Mouse (Mus musculus) heart, embryonic 15.5 days (tissue): Measurements from ENCODE around the gene Tmem117. TPM values are rescaled to one million over a fixed set of nuclear protein-coding genes. Genes with fewer than 3 reads are reported as not detected.

ENCODE experiments used
- ATAC-seq: fragments of 200-750 bp; cut with Nextera tagmentation; replicated peaks from 2 replicates; pipeline ENCODE4 v1.8.0; 2017; ENCODE audit warnings: low read depth, moderate TSS enrichment; ENCODE audit not compliant: insufficient number of reproducible peaks, insufficient read depth, low FRiP score
- H3K27ac ChIP-seq: fragments of 300-500 bp; sonication (generic); 2 replicates; pipeline ENCODE4 v1.5.1; 2015; ENCODE audit warnings: mild to moderate bottlenecking, inconsistent platforms
- H3K27me3 ChIP-seq: fragments of 300-500 bp; sonication (generic); 2 replicates; pipeline ENCODE4 v1.6.1; 2015; ENCODE audit warnings: inconsistent platforms
- H3K36me3 ChIP-seq: fragments of 300-500 bp; sonication (generic); 2 replicates; pipeline ENCODE4 v1.6.1; 2015; ENCODE audit warnings: mild to moderate bottlenecking, inconsistent platforms
- H3K4me1 ChIP-seq: fragments of 300-500 bp; sonication (generic); replicated peaks from 2 replicates; pipeline ENCODE4 v1.6.1; 2015; ENCODE audit warnings: inconsistent platforms
- H3K4me2 ChIP-seq: fragments of 300-500 bp; sonication (generic); 2 replicates; pipeline ENCODE4 v1.6.1; 2015; ENCODE audit warnings: inconsistent platforms, mild to moderate bottlenecking, moderate library complexity
- H3K4me3 ChIP-seq: fragments of 300-500 bp; sonication (generic); 2 replicates; pipeline ENCODE4 v1.5.1; 2015; ENCODE audit warnings: mild to moderate bottlenecking, inconsistent platforms
- H3K9ac ChIP-seq: fragments of 300-500 bp; sonication (generic); 2 replicates; pipeline ENCODE4 v1.6.1; 2015; ENCODE audit warnings: mild to moderate bottlenecking, inconsistent platforms
- H3K9me3 ChIP-seq: fragments of 300-500 bp; sonication (generic); replicated peaks from 2 replicates; pipeline ENCODE4 v1.6.1; 2016; ENCODE audit warnings: inconsistent platforms
- WGBS: fragments of 180-500 bp; shearing (Covaris S2); methylation state at CpG from one replicate; pipeline ENCODE4 v1.1.7; 2015; ENCODE audit warnings: mixed read lengths; 5-methylcytosine and 5-hydroxymethylcytosine counted together
- polyA plus RNA-seq: library from polyadenylated mRNA; unstranded; fragments of >200 nt; fragmentation: Nextera tagmentation; extraction: Ambion mirVana; gene quantifications from 2 replicates; pipeline ENCODE4 v1.2.1, GENCODE M21; 2015

Gene Tmem117
- polyA plus RNA-seq, 1 experiment from 2014 or later = 2.0 TPM

DNA sequence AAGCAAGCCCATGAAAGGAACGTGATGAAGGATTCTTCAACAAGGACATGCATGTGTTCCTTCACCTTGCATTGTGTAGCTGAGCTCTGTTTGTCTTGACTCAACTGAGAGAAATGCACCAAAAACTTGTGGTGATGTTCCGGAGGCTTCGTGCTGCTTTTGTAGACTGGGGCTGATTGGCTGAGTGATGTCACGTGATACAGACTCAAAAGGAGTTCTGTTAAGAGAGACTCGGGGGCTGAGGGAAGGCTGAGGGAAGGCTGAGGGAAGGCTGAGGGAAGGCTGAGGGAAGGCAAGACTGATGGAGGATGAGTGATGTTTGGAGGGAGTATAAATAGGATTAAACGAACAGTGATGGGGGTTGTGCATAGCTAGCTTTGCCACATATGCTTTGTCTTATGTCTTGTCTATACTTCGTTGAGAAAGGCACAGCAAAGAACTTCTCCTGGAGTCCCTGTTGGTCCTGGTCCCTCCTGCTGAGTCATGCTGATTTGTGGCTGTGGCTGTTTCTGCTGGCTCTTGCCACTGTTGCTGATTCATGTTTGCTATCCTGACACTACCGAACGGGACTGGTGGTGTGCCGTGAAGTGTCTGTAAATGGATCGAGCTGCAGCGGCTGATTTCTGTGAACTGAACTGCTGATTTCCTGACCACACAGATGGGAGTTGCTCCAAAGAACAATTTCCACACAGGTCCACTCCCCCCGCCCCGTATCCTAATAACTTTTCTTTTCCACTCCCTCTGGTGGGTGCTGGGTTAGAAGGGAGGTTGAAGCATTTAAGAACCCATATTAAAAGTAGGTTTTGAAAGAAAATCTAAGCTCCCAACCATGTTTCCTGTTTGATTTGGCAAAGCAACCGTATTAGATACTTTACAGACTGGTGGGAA lies 185.4 kb downstream of the Tmem117 start:
- H3K9me3 ChIP-seq = no peaks in the 10 kb centered on the region
- no peak overlapping the region for H3K27ac ChIP-seq
- no peaks in the 10 kb centered on the region for H3K27me3 ChIP-seq
- H3K36me3 ChIP-seq = no peaks in the 10 kb centered on the region
- 0 out of 2 replicates have a peak, but pooled peaks have one; percentile 22 for ATAC-seq
- no peak overlapping the region for H3K4me3 ChIP-seq
- H3K4me2 ChIP-seq = peak overlapping the region; percentile 18; the same call in 1 of the 2 replicates
- 73% methylated on average over 15 of the region's 15 CpGs for WGBS
- H3K4me1 ChIP-seq = no peaks in the 10 kb centered on the region
- H3K9ac ChIP-seq = no peak overlapping the region

DNA sequence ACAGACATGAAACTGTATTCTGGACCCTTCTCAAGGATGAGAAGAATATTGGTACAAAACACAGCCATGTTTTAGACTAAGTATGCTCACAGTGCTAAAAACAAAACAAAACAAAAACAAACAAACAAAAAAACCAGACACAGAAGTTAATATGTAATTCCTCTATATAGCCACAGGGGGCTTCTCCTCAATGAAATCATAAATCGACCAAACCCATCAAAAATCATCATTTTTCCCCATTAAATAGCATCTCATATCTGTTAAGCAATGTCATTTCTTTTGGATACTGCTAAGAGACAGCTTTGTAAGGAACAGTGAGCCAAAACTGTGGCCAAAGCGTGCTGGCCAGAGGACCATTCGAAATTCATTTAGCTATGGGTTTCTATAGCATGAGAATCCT lies 206.6 kb downstream of the Tmem117 start:
- Histone ChIP-seq H3K4me2 (no peak overlapping the region), H3K9ac (no peak overlapping the region), H3K27me3 (no peaks in the 10 kb centered on the region), H3K27ac (no peak overlapping the region), H3K36me3 (no peaks in the 10 kb centered on the region), H3K9me3 (no peaks in the 10 kb centered on the region), H3K4me3 (no peak overlapping the region), H3K4me1 (no peaks in the 10 kb centered on the region)
- WGBS = 84% methylated on average over 3 of the region's 3 CpGs
- ATAC-seq = no peak

DNA sequence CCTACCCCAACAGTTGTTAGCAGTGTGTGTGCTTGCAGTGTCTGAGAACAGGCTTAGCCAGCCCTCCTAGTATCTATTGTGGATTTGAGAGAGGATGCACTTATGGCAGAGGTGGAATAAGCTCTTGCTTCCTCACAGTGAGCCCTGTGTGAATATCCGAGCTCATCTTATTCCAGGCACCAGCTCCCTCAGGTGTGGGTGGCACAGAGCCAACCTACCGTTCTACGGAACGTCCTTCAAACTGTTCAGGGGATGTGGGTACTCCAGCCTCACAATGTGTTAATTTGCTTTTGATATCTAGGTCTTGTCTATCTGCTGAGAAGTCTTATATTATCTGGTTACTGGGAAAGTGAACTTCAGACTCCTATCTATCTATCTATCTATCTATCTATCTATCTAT lies 209.6 kb downstream of the Tmem117 start:
- 77% methylated on average over 4 of the region's 4 CpGs for WGBS
- Histone ChIP-seq H3K4me1 (no peaks in the 10 kb centered on the region), H3K27me3 (no peaks in the 10 kb centered on the region), H3K9ac (no peak overlapping the region), H3K27ac (no peak overlapping the region), H3K9me3 (no peaks in the 10 kb centered on the region), H3K4me2 (no peak overlapping the region), H3K4me3 (no peak overlapping the region), H3K36me3 (no peaks in the 10 kb centered on the region)
- ATAC-seq = no peak

DNA sequence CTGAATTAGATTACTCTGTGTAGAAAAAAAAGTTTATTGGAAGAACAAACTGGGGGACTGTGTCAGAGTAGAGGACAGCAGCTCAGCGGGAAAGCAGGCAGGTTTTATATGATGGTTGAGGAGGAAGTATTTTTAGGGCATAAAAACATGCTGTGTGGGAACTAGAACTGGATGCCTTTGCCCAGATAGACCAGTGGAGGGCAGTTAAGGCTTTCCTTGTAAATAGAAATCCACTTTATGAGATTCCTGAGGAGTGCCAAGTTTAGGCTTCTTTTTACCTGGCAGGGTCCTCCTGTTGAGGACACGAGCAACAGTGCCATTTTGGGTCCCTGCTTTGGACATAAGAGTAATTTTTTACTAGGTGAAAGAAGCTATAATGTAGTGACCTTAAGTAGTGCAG lies 218.5 kb downstream of the Tmem117 start:
- H3K36me3 ChIP-seq = no peaks in the 10 kb centered on the region
- no peak overlapping the region for H3K27ac ChIP-seq
- no peak overlapping the region for H3K4me3 ChIP-seq
- H3K9me3 ChIP-seq = no peaks in the 10 kb centered on the region
- 62% methylated on average over 2 of the region's 2 CpGs for WGBS
- H3K4me1 ChIP-seq = no peaks in the 10 kb centered on the region
- no peak for ATAC-seq
- no peak overlapping the region for H3K4me2 ChIP-seq
- no peaks in the 10 kb centered on the region for H3K27me3 ChIP-seq
- no peak overlapping the region for H3K9ac ChIP-seq

DNA sequence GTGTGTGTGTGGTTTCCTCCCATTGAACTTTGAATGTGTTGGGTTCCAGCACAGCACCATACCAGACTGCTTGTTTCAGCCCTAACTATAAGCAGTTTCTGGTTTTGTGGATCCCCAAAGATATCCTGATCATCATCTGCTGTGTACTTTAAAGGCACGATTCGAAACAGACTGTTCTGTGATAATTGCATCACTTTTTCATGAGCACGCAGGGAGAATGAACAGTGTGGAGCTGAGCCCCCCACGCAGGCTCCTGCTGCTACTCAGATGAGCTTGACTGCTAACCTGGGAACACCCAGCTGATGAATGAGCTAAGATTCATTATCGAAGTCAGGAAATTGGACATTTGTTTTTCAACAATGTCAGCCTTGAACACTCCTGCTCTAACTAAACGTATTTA lies 230.6 kb downstream of the Tmem117 start:
- no peaks in the 10 kb centered on the region for H3K36me3 ChIP-seq
- no peak for ATAC-seq
- H3K9ac ChIP-seq = no peak overlapping the region
- WGBS = 77% methylated on average over 6 of the region's 6 CpGs
- H3K4me1 ChIP-seq = no peaks in the 10 kb centered on the region
- H3K4me3 ChIP-seq = no peak overlapping the region
- H3K9me3 ChIP-seq = no peaks in the 10 kb centered on the region
- no peaks in the 10 kb centered on the region for H3K27me3 ChIP-seq
- H3K27ac ChIP-seq = no peak overlapping the region
- no peak overlapping the region for H3K4me2 ChIP-seq

DNA sequence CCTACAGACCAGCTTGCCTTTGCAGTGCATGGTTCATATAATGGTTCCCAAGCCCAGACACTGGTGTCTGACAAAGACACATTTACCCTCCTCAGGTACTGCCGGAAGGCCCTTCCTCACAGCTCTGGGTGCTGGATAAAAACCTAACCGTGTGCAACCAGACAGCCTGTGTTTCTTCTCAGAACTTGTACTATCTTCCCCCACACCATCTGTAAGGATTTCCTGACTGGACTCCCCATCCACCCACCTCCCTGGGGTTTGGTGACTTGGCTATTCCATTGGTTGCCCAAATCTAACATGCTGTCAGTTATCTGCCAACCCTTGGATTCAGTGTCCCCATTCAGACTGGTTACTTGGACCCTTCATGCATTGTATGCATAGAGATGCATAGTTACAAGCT lies 232.1 kb downstream of the Tmem117 start:
- Histone ChIP-seq H3K9ac (no peak overlapping the region), H3K4me1 (no peaks in the 10 kb centered on the region), H3K36me3 (no peaks in the 10 kb centered on the region), H3K27me3 (no peaks in the 10 kb centered on the region), H3K9me3 (no peaks in the 10 kb centered on the region), H3K27ac (no peak overlapping the region), H3K4me3 (no peak overlapping the region), H3K4me2 (no peak overlapping the region)
- no peak for ATAC-seq
- WGBS = 96% methylated on average over 2 of the region's 2 CpGs

DNA sequence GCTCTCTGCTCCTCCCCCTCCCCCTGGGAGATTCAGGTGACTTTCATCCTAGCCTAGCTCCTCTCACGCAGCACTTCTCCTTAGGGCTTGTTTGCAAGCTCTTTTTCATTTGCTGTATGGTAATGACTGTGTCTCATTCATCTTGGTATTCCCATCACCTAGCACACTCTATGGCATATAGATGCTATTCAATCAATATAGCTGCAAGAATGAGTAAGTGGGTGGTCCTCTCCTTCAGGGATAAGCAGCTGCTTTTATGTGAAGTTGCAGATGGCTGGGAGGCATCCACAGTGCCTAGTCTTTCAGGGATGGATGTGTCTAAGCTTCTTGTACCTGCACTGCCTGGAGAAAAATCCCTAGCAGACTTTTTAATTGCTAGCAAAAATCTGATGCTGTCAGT lies 235.1 kb downstream of the Tmem117 start:
- Histone ChIP-seq H3K4me3 (no peak overlapping the region), H3K36me3 (no peaks in the 10 kb centered on the region), H3K27me3 (no peaks in the 10 kb centered on the region), H3K9ac (no peak overlapping the region), H3K4me2 (no peak overlapping the region), H3K27ac (no peak overlapping the region), H3K4me1 (no peaks in the 10 kb centered on the region), H3K9me3 (no peaks in the 10 kb centered on the region)
- 43% methylated on average over 1 of the region's 1 CpGs for WGBS
- ATAC-seq = no peak

DNA sequence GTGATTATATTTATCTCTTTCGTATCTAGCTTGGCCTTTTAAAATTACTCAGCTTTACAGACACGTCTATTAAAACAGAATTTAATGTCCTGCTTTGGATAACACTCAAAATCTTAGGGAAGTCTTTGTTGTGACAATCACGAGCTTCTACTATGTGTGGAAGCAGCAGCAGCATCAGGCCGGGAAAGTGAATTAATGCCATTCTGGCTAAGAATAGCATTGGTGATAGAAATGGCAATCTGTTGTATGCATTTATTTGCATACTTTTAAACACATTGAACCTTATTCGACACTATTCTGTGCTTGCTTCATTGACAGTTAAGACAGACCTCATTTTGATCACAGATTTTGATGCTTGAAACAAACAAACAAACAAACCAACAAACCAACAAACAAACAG lies 239.3 kb downstream of the Tmem117 start:
- Histone ChIP-seq H3K9ac (no peak overlapping the region), H3K4me2 (no peak overlapping the region), H3K27me3 (no peaks in the 10 kb centered on the region), H3K36me3 (no peaks in the 10 kb centered on the region), H3K27ac (no peak overlapping the region), H3K4me3 (no peak overlapping the region), H3K4me1 (no peaks in the 10 kb centered on the region), H3K9me3 (no peaks in the 10 kb centered on the region)
- 70% methylated on average over 5 of the region's 5 CpGs for WGBS
- no peak for ATAC-seq

DNA sequence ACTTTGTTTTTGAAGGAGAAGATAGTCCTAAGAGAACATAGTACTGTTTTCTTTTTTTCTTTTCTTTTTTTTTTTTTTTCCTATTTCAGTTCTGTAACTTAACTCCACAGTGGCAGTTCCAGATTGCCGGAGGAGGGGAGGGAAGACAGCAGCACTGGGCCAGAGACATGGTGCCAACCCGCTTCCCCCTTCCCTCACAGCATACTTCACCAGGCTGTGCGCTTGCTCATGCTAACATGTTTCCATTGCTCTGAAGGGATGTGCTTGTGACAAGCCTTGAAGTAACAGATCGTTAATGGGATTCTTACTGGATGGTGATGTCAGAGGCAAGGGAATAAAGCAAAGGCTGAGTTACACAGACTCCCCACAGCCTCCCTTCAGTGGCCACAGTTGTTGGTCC lies 256.0 kb downstream of the Tmem117 start:
- WGBS = 64% methylated on average over 4 of the region's 4 CpGs
- Histone ChIP-seq H3K36me3 (no peaks in the 10 kb centered on the region), H3K4me2 (no peak overlapping the region), H3K27me3 (no peaks in the 10 kb centered on the region), H3K27ac (no peak overlapping the region), H3K4me3 (no peak overlapping the region), H3K9ac (no peak overlapping the region), H3K4me1 (no peaks in the 10 kb centered on the region), H3K9me3 (no peaks in the 10 kb centered on the region)
- ATAC-seq = no peak

DNA sequence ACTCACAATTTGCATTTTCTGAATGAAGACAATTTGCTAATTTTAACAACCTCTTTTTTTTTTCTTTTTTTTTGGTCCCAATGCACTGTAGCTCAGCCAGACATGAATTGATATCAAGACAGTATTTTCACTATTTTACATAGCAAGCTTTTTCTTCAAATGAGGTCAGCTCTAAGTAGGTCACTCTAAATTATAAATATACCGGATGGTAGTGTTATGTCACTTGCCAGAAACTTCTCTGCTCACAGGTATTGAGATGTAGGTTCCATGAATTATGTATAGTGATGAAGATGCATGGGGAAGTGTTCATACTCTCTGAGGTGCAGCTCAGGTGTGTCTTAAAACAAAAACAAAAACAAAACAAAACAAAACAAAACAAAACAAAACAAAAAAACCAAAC lies 264.2 kb downstream of the Tmem117 start:
- H3K36me3 ChIP-seq = no peaks in the 10 kb centered on the region
- H3K4me1 ChIP-seq = no peaks in the 10 kb centered on the region
- no peak overlapping the region for H3K4me2 ChIP-seq
- ATAC-seq = no peak
- no peaks in the 10 kb centered on the region for H3K9me3 ChIP-seq
- no peak overlapping the region for H3K27ac ChIP-seq
- no peak overlapping the region for H3K4me3 ChIP-seq
- 63% methylated on average over 1 of the region's 1 CpGs for WGBS
- H3K27me3 ChIP-seq = no peaks in the 10 kb centered on the region
- H3K9ac ChIP-seq = no peak overlapping the region

DNA sequence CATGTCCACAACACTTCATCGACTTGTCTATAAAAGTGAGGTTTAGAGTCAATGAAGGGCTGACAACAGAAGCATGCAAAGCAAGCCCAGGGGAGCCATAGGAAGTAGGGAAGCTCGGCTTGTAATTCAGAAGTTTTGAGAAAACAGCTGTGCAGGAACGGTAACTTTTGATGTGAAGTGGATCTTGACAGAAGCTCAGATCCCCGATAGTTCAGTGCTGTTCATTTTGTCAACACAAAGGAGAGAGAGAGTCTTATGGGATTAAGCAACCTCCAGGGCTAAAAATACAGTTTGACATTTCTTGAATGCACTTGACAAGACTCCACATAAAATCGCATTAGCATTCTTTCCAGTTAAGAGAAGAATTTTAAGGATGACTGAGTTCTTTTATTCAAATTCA lies 265.1 kb downstream of the Tmem117 start:
- H3K4me3 ChIP-seq = no peak overlapping the region
- H3K27ac ChIP-seq = no peak overlapping the region
- H3K36me3 ChIP-seq = no peaks in the 10 kb centered on the region
- no peak overlapping the region for H3K9ac ChIP-seq
- no peaks in the 10 kb centered on the region for H3K4me1 ChIP-seq
- 36% methylated on average over 5 of the region's 5 CpGs for WGBS
- no peaks in the 10 kb centered on the region for H3K27me3 ChIP-seq
- no peak for ATAC-seq
- H3K9me3 ChIP-seq = no peaks in the 10 kb centered on the region
- H3K4me2 ChIP-seq = no peak overlapping the region

DNA sequence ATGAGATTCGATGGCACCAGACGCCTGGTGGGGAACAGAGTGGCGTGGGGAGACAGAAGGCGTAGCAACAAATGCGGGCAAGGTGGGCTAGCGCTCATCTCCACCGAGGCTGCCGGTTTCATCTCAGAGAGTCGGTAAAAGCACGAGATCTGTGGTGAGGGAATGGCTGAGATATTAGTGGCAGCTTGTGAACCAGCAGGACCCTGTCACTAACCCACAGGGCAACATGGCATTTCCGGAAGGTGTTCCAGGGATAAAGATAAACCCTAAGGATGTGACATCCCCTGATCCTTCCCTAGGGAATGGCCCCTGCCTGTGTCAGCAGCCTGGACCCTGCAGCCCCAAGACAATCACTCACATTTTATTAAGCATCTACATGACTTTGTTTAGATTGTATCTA lies 266.6 kb downstream of the Tmem117 start:
- ATAC-seq = no peak
- Histone ChIP-seq H3K4me2 (no peak overlapping the region), H3K27ac (no peak overlapping the region), H3K9me3 (no peaks in the 10 kb centered on the region), H3K4me3 (no peak overlapping the region), H3K27me3 (no peaks in the 10 kb centered on the region), H3K36me3 (no peaks in the 10 kb centered on the region), H3K4me1 (no peaks in the 10 kb centered on the region), H3K9ac (no peak overlapping the region)
- WGBS = 91% methylated on average over 11 of the region's 11 CpGs
